Mouse (Mus musculus) ES-E14 (cell line): ENCODE measurements around the gene 4933428G20Rik. TPM values are rescaled to one million over a fixed set of nuclear protein-coding genes. Genes with fewer than 3 reads are reported as not detected.
A peak's percentile ranks its signal among the peaks of the same experiment; 100 is the strongest.

Experiments used
- DNase-seq: peaks from one replicate; pipeline ENCODE4 v3.0.0-alpha.2; 2013; ENCODE audit warnings: low read depth, low spot score
- H3K27ac ChIP-seq: 2 replicates; pipeline ENCODE4 v1.5.1; 2012; ENCODE audit warnings: low read depth, mild to moderate bottlenecking, low read length, moderate library complexity, mixed read lengths; ENCODE audit not compliant: poor library complexity, insufficient read depth, severe bottlenecking
- H3K36me3 ChIP-seq: 2 replicates; pipeline ENCODE4 v1.6.1; 2012; ENCODE audit warnings: mild to moderate bottlenecking, low read length, moderate library complexity, mixed read lengths; ENCODE audit not compliant: control insufficient read depth, poor library complexity, insufficient read depth, severe bottlenecking
- H3K4me1 ChIP-seq, 2 experiments: fragments of 150-350 bp in 1 of 2; sonication (generic) in 1 of 2; 2 replicates each; pipeline ENCODE4 v1.6.1; 2012; ENCODE audit warnings: low read length in 2 of 2, mild to moderate bottlenecking in 1 of 2, mixed read lengths in 1 of 2; ENCODE audit not compliant: control insufficient read depth in 2 of 2, insufficient read depth in 2 of 2, poor library complexity in 1 of 2
- H3K4me3 ChIP-seq, 2 experiments: fragments of 150-350 bp in 1 of 2; sonication (generic) in 1 of 2; 2 replicates each; pipeline ENCODE4 v1.5.1; 2012; ENCODE audit warnings: low read length in 2 of 2, low read depth in 1 of 2, mild to moderate bottlenecking in 1 of 2, mixed read lengths in 1 of 2; ENCODE audit not compliant: insufficient read depth in 1 of 2, poor library complexity in 1 of 2, severe bottlenecking in 1 of 2
- H3K9ac ChIP-seq: 2 replicates; pipeline ENCODE4 v1.6.1; 2012; ENCODE audit warnings: low read depth, mild to moderate bottlenecking, low read length, mixed read lengths; ENCODE audit not compliant: poor library complexity, insufficient read depth, severe bottlenecking
- H3K9me3 ChIP-seq: fragments of 150-350 bp; sonication (generic); 2 replicates; pipeline ENCODE4 v1.6.1; 2012; ENCODE audit warnings: low read depth, mild to moderate bottlenecking, low read length; ENCODE audit not compliant: control insufficient read depth, insufficient read depth
- CHD2 ChIP-seq: IDR thresholded peaks from 2 replicates; pipeline ENCODE4 v1.6.1; 2014; ENCODE audit warnings: mild to moderate bottlenecking, low read depth, low read length, inconsistent platforms
- HCFC1 ChIP-seq: IDR thresholded peaks from 2 replicates; pipeline ENCODE4 v1.6.1; 2012; ENCODE audit warnings: low read length, inconsistent platforms, borderline replicate concordance; ENCODE audit not compliant: insufficient read depth
- MAFK ChIP-seq: IDR thresholded peaks from 2 replicates; pipeline ENCODE4 v1.6.1; 2014; ENCODE audit warnings: mild to moderate bottlenecking, low read depth, low read length, inconsistent platforms; ENCODE audit not compliant: insufficient read depth
- ZC3H11A ChIP-seq: IDR thresholded peaks from 2 replicates; pipeline ENCODE4 v1.6.1; 2012; ENCODE audit warnings: low read depth, mild to moderate bottlenecking, inconsistent platforms, low read length, borderline replicate concordance
- ZNF384 ChIP-seq: IDR thresholded peaks from 2 replicates; pipeline ENCODE4 v1.6.1; 2012; ENCODE audit warnings: low read depth, low read length, inconsistent platforms
- in situ Hi-C, 2 experiments: fragments of 600-800 bp; cut with MboI; formaldehyde crosslinking; loops; one replicate each; pipeline ENCODE4 v1.15.1; 2025; ENCODE audit warnings: low sequenced_read_pairs in 2 of 2, inconsistent platforms in 1 of 2; ENCODE audit not compliant: unreplicated experiment in 2 of 2
- total RNA-seq: library from RNA; depleted of rRNA; stranded (reverse); fragments of 300-350 nt; gene quantifications from 2 replicates; pipeline ENCODE4 v1.2.3, GENCODE M21; 2012; rRNA removed

The 4933428G20Rik gene
- total RNA-seq, 1 experiment = 0.36 TPM

GRCm38 (mm10) chr11:97442891-97443675 lies 57.1 kb downstream of the 4933428G20Rik start:
- Histone ChIP-seq H3K9ac (no peak overlapping the region), H3K9me3 (no peaks in the 10 kb centered on the region), H3K27ac (no peak overlapping the region), H3K4me3 (no peak overlapping the region), H3K36me3 (peaks cover 31% of the 10 kb centered on the region), H3K4me1 (peaks cover 7 to 43% of the 10 kb centered on the region in 2 experiments; a peak in 3 of 4 replicates)
- TF ChIP-seq ZNF384 (no peak), ZC3H11A (no peak), CHD2 (no peak), MAFK (no peak), HCFC1 (no peak)
- in situ Hi-C loops = no loop called here
- no peak for DNase-seq

GRCm38 (mm10) chr11:97441658-97442125 lies 58.4 kb downstream of the 4933428G20Rik start:
- in situ Hi-C loops = no loop called here
- Histone ChIP-seq H3K4me1 (peaks cover 15 to 49% of the 10 kb centered on the region in 2 experiments; a peak in 3 of 4 replicates), H3K9ac (no peak overlapping the region), H3K36me3 (peaks cover 25% of the 10 kb centered on the region), H3K9me3 (no peaks in the 10 kb centered on the region), H3K27ac (no peak overlapping the region; the same call in 1 of the 2 replicates), H3K4me3 (peak overlapping the region; percentile 2 to 25; a peak in 2 of 4 replicates)
- DNase-seq = no peak
- TF ChIP-seq ZC3H11A (no peak), MAFK (no peak), HCFC1 (no peak), ZNF384 (no peak), CHD2 (no peak)

GRCm38 (mm10) chr11:97441036-97441657 lies 59.0 kb downstream of the 4933428G20Rik start:
- Histone ChIP-seq H3K4me1 (peaks cover 19 to 50% of the 10 kb centered on the region in 2 experiments), H3K27ac (no peak overlapping the region), H3K9ac (no peak overlapping the region; the same call in none of the 2 replicates), H3K36me3 (peaks cover 23% of the 10 kb centered on the region), H3K4me3 (peak overlapping the region; percentile 66 to 71; a peak in 3 of 4 replicates), H3K9me3 (no peaks in the 10 kb centered on the region)
- in situ Hi-C loops = no loop called here
- TF ChIP-seq CHD2 (no peak), MAFK (no peak), HCFC1 (no peak), ZNF384 (no peak), ZC3H11A (no peak)
- DNase-seq = no peak

Other genes with a start within 250 kb of the 4933428G20Rik start
- gene Npepps, start 219.7 kb downstream of the 4933428G20Rik start, total RNA-seq = 86.1 and 107 TPM in 2 replicates
- gene Mrpl45, start 184.6 kb downstream of the 4933428G20Rik start, total RNA-seq = 53.8 and 76.8 TPM in 2 replicates
- 0.31 and 0.53 TPM in 2 replicates for gene Gpr179, start 148.3 kb downstream of the 4933428G20Rik start, total RNA-seq
- gene Socs7, start 137.8 kb downstream of the 4933428G20Rik start, total RNA-seq = 14.3 and 14.5 TPM in 2 replicates
- 22.6 and 26.3 TPM in 2 replicates for gene Arhgap23, start 84.8 kb downstream of the 4933428G20Rik start, total RNA-seq
- gene Srcin1, start 75.8 kb upstream of the 4933428G20Rik start, total RNA-seq = 2.4 and 4.1 TPM in 2 replicates
- 100 and 109 TPM in 2 replicates for gene Epop, start 129.4 kb upstream of the 4933428G20Rik start, total RNA-seq
- gene Mllt6, start 163.1 kb upstream of the 4933428G20Rik start, total RNA-seq = 113 and 142 TPM in 2 replicates
- 49.9 and 66.0 TPM in 2 replicates for gene Cisd3, start 185.5 kb upstream of the 4933428G20Rik start, total RNA-seq
- 20.1 and 28.4 TPM in 2 replicates for gene Pcgf2, start 200.2 kb upstream of the 4933428G20Rik start, total RNA-seq
- 522 and 677 TPM in 2 replicates for gene Psmb3, start 203.1 kb upstream of the 4933428G20Rik start, total RNA-seq
- 26.5 and 31.3 TPM in 2 replicates for gene Pip4k2b, start 244.4 kb upstream of the 4933428G20Rik start, total RNA-seq